Mouse (Mus musculus) embryo, embryonic 11.5 days (tissue): ENCODE results near the gene Wwc2.

Experiments
- DNase-seq: peaks from one replicate; pipeline ENCODE4 v3.0.0-alpha.2; 2012; ENCODE audit warnings: low read depth, low spot score

Wwc2 gene

GRCm38 (mm10) chr8:47989655-47990385 lies 904 bp downstream of the Wwc2 start:
- DNase-seq, result no peak

- no peak for DNase-seq
Observed at GRCm38 (mm10) chr8:47989211-47989610, 1.5 kb downstream of the Wwc2 start.

DNA sequence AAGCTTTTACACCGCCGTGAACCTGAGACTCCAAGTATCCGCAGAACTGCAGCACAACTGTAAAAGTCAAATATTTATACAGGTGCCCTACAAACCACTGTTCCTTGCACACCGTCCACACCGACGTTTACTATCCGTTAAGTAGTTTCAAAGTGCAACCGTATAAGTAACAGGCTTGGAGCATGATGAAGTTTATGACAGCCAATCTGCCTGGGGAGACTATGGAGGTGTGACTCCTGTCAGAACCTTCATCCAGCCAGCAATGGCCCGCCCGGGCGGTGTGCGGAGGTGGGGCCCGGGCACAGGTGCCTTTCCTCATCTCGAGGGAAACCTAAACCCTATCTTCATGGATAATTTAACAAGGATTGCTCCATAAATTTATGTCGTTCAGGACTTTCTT lies 2.6 kb downstream of the Wwc2 start:
- no peak for DNase-seq

GRCm38 (mm10) chr8:47985644-47986043 lies 5.1 kb downstream of the Wwc2 start:
- DNase-seq, result no peak

DNA sequence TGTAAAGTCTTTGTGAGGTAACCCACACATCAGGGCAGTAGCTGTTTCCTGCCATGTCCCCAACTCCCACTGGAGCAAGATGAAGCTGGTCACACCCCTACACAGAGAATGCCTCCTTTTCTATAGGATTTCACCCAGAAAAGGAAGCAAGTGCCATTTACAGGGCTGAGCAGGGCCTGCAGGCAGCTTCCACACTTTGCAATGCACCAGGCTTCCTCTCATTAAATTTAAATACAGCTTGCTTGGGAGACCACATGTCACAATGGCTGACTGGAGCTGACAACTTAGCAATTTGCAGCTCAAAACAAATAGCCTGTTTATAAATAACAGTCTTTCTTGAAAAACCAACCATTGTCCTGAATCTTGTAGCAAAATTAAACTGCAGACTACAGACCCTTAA lies 5.5 kb downstream of the Wwc2 start:
- no peak for DNase-seq

DNA sequence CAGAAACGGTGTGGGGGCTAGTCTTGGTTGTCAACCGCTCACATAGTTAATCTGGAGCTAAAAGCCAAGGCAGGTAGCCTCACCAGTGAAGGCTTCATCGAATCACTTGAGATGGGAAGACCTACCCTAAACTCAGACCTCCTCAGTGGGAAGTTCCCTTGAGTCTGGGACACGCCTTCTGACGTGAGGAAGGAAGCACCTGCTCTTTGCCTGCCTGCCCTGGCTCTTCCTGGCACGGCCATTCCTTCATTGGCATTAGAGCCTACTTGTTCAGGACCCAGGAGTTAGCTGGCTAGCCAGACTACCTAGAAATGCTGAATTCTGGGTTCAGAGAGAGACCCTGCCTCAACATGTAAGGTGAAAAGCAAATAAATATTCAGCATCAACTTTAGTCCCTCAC lies 9.6 kb downstream of the Wwc2 start:
- no peak for DNase-seq

GRCm38 (mm10) chr8:47979876-47980275 lies 10.8 kb downstream of the Wwc2 start:
- no peak for DNase-seq

DNA sequence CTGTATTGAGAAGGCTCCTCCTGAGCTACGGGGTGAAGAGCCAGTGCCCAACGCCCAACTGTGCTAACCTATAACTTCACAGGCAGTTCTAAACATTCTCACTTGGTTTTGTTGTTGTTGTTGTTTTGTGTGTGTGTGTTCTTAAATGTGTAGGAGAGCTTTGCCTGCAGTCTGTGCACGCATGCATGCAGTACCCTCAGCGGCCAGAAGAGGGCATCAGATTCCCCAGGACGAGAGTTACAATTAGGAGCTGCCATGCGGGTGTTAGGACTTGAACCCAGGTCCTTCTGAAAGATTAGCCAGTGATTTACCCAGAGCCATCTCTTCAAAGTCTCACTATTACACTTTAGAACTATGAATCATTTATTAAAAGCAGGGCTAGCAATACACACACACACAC lies 12.0 kb downstream of the Wwc2 start:
- no peak for DNase-seq

- no peak for DNase-seq
Observed at GRCm38 (mm10) chr8:47974963-47975314, 15.8 kb downstream of the Wwc2 start.

- peak; percentile 38 for DNase-seq
Observed at GRCm38 (mm10) chr8:47974138-47974962, 16.4 kb downstream of the Wwc2 start.

- no peak for DNase-seq
Observed at GRCm38 (mm10) chr8:47971121-47971520, 19.6 kb downstream of the Wwc2 start.

DNA sequence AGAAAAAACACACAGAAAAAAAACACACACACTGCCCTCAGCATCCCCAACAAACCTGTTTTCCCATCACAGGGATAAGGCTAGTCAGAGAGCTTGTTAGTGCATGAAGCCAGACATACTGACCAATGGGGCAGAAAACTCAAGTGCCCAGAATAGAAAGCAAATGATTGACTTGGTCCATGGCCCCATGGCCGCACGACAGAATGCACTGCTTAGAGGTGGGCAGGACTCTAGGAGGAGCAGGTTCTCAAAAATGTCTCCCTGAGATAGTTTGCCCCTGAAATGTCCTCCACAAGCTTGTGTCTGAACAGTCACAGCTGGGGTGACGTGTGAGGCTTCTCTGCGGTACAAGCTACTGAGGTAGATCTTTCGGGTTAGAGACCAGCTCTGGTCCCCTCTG lies 20.1 kb downstream of the Wwc2 start:
- DNase-seq, result no peak

GRCm38 (mm10) chr8:47967045-47967920 lies 23.4 kb downstream of the Wwc2 start:
- DNase-seq, result no peak

- no peak for DNase-seq
Observed at GRCm38 (mm10) chr8:47962484-47962883, 28.2 kb downstream of the Wwc2 start.

DNA sequence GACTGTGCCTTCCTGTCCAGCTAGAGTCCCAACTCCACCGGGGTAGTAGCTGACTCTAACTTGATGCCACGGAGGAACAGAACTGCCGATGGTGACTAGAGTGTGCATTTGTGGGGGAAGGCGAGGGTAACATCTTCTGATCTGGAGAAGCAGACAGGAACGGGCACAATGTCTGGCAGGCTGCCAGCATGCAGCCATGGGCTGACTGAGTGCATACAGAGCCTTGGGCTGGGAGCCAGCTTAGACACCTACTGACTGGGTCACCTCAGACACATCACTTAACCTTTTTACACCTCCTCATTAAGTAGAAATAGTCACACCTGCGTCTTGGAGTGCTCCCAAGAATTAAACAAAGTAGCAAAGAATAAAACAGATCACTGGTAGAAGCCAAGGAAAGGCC lies 28.7 kb downstream of the Wwc2 start:
- DNase-seq, result no peak

DNA sequence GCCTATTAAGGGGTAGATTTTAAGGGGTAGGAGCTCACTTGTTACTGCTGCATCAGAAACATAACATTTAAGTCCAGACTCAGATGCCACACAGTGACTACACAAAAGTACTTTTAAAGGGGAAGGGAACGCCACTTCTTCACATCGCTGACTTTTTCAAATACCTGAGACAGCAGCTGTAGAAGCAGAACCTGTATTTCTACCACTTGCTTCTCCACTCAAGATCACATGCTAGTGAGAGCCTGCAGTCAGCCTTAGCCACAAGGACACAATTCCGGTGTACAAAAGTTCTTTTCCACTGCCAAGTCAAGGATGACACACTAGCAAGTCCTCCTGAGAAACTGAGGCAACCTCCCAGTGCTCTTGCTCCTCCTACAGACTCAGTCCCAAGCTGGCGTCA lies 33.2 kb downstream of the Wwc2 start:
- no peak for DNase-seq

DNA sequence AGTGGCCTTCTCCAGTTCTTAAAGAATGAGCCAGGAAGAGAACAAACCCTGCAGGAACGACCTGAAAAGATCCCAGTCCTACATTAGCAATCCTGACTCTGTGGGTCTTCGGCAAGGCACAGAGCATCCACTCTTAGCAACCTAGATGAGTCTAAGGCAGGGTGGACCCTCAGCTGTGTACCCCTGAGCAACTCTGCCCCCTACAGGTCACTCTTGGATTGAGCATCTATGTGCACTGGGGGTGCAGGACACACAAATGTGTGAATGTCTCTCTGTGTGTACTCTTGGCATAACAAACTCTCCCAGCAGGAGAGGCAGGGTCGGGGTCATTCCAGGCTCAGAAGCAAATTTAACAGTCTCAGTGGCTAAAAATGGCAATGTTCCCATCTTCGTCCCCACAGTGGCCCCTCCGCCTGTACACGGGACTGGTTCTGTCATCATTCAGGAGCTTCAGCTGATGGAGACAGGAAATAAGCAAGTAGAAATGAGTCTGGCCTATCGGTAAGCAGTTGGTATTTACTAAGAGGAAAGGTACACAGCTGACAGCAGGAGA lies 39.3 kb downstream of the Wwc2 start:
- no peak for DNase-seq

DNA sequence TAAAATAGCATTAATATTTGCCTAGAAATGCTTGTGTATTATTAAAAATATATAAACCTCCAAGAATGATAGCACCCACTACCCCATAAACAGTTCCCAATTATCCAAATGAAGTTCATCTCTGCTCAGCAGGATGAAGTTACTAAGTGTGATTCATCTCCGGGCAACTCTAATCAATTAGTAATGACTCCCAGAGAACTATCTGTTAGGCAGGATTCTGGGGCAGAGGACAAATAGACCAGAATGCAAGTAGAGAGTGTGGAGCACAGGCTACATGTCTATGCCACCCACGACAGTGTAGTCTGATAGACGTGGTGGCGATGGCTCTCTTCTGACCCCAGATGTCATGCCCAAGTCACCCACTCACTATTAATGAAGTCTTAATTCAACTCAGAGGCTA lies 41.9 kb downstream of the Wwc2 start:
- no peak for DNase-seq

DNA sequence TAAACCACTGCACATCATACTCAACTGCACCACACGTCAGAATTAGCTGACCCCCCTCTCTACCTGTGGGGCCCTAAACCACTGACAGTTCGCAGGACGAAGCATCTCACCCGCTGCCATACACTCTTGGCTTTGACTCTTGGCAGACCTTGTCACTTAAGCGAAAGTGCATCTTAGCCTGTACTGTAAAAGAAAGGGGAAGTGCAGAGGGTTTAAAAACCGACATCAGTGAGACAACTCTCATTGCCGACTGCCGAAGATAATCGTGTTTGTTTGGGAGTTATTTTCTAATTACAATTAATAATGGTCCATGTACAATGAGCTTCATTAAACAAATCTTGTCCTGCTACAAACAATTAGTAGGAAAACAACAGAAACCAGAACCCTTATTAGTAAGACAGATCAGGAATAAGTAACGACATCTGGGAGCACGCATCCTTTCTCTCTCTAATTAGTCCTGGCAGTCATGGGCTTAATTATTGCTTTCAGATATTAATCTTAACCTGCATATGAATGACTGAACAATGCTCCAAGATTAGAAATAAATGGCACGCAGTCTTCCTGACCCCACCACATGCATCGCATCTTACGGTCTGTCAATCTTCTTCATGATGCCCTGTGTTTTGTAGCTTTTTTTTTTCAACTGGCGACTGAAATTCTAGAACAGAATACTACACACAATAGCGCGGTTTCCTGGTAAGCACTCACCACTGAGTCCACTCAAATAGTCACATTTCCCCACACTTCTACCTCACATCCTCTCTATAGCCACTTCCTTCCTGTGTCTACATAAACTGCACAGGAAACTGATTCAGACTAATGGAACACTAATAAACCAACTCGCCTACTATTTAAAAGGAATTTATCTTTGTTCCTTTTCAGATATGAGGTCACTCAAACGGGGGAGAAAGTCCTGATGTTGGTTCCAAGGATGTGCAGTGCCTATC lies 42.8 kb downstream of the Wwc2 start:
- DNase-seq, result no peak

DNA sequence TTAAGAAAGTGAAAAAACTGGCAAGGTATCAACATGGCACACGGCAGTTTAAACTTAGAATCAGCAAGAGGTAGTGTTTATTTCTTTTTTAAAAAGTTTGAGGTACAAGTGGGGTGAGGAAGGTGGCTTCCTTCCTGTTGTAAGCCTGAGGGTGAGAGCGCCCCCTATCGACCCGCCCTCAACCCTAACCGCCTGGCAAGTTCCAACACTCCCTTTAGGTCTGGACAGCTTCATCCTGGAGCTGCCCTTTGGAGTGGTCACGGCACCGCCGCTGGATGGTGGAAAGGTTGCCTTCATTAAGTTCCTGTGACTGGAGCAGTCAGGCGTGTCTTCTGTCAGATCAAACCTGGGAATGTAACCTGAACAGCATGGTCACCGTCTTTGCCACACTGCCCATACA lies 47.7 kb downstream of the Wwc2 start:
- no peak for DNase-seq

GRCm38 (mm10) chr8:47941028-47941427 lies 49.7 kb downstream of the Wwc2 start:
- DNase-seq, result no peak
